Mouse (Mus musculus) limb, embryonic 11.5 days (tissue): ENCODE measurements around the gene Kif17. TPM values are rescaled to one million over a fixed set of nuclear protein-coding genes. Genes with fewer than 3 reads are reported as not detected.

ENCODE experiments used
- ATAC-seq: fragments of 200-750 bp; cut with Nextera tagmentation; 2 replicates; pipeline ENCODE4 v1.8.0; 2017; ENCODE audit warnings: low read depth; ENCODE audit not compliant: insufficient number of reproducible peaks, low FRiP score, low TSS enrichment
- DNase-seq: peaks from one replicate; pipeline ENCODE4 v3.0.0-alpha.2; 2015; ENCODE audit warnings: low spot score
- H3K27ac ChIP-seq: fragments of 300-500 bp; sonication (generic); replicated peaks from 2 replicates; pipeline ENCODE4 v1.5.1; 2014; ENCODE audit warnings: low read depth, mild to moderate bottlenecking, low read length
- H3K27me3 ChIP-seq: fragments of 300-500 bp; sonication (generic); 2 replicates; pipeline ENCODE4 v1.6.1; 2014; ENCODE audit warnings: mild to moderate bottlenecking, low read length, mixed read lengths; ENCODE audit not compliant: control insufficient read depth, insufficient read depth
- H3K36me3 ChIP-seq: fragments of 300-500 bp; sonication (generic); 2 replicates; pipeline ENCODE4 v1.6.1; 2014; ENCODE audit warnings: mild to moderate bottlenecking, low read length, moderate library complexity, mixed read lengths; ENCODE audit not compliant: control insufficient read depth, insufficient read depth
- H3K4me1 ChIP-seq: fragments of 300-500 bp; sonication (generic); 2 replicates; pipeline ENCODE4 v1.6.1; 2014; ENCODE audit warnings: low read length, mixed read lengths; ENCODE audit not compliant: control insufficient read depth, insufficient read depth
- H3K4me2 ChIP-seq: fragments of 300-500 bp; sonication (generic); 2 replicates; pipeline ENCODE4 v1.6.1; 2014; ENCODE audit warnings: low read depth, mild to moderate bottlenecking, moderate library complexity; ENCODE audit not compliant: severe bottlenecking
- H3K4me3 ChIP-seq: fragments of 300-500 bp; sonication (generic); 2 replicates; pipeline ENCODE4 v1.5.1; 2014; ENCODE audit warnings: low read depth, low read length
- H3K9ac ChIP-seq: fragments of 300-500 bp; sonication (generic); 2 replicates; pipeline ENCODE4 v1.6.1; 2014; ENCODE audit warnings: mild to moderate bottlenecking, low read length
- H3K9me3 ChIP-seq: fragments of 300-500 bp; sonication (generic); 2 replicates; pipeline ENCODE4 v1.6.1; 2016; ENCODE audit warnings: low read length; ENCODE audit not compliant: control insufficient read depth
- WGBS: fragments of 180-500 bp; shearing (Covaris S2); extraction: QIAGEN DNeasy Blood & Tissue Kit; methylation state at CpG from one replicate; pipeline ENCODE4 v1.1.7; 2014; 5-methylcytosine and 5-hydroxymethylcytosine counted together
- polyA plus RNA-seq: library from polyadenylated mRNA; unstranded; fragments of >200 nt; fragmentation: Nextera tagmentation; extraction: Ambion mirVana; gene quantifications from 2 replicates; pipeline ENCODE4 v1.2.1, GENCODE M21; 2014

Gene Kif17
- polyA plus RNA-seq, 1 experiment from 2014 or later, result 0.68 TPM

GRCm38 (mm10) chr4:138272011-138272997 is 22.1 kb downstream of the Kif17 start:
- 75% methylated on average over 14 of the region's 14 CpGs for WGBS

GRCm38 (mm10) chr4:138278346-138278745 is 28.1 kb downstream of the Kif17 start:
- 73% methylated on average over 7 of the region's 7 CpGs for WGBS
- Histone ChIP-seq H3K4me3 (no peak overlapping the region), H3K9me3 (no peaks in the 10 kb centered on the region), H3K4me2 (no peak overlapping the region), H3K36me3 (no peaks in the 10 kb centered on the region), H3K9ac (no peak overlapping the region), H3K27ac (no peak overlapping the region), H3K4me1 (no peaks in the 10 kb centered on the region), H3K27me3 (no peaks in the 10 kb centered on the region)
- DNase-seq (no peak), ATAC-seq (no peak)

More at GRCm38 (mm10) chr4:138272011-138272997, 22.1 kb downstream of the Kif17 start:
- DNase-seq (no peak), ATAC-seq (no peak)
- Histone ChIP-seq H3K9me3 (no peaks in the 10 kb centered on the region), H3K4me3 (no peak overlapping the region), H3K9ac (no peak overlapping the region), H3K36me3 (no peaks in the 10 kb centered on the region), H3K27me3 (no peaks in the 10 kb centered on the region), H3K4me1 (no peaks in the 10 kb centered on the region), H3K27ac (no peak overlapping the region), H3K4me2 (no peak overlapping the region)

- ATAC-seq (no peak), DNase-seq (peak; percentile 73)
- no peaks in the 10 kb centered on the region for H3K36me3 ChIP-seq
- no peak overlapping the region for H3K9ac ChIP-seq
- no peaks in the 10 kb centered on the region for H3K27me3 ChIP-seq
- no peak overlapping the region for H3K4me2 ChIP-seq
- no peak overlapping the region for H3K27ac ChIP-seq
- H3K4me3 ChIP-seq, result no peak overlapping the region
- 30% methylated on average over 4 of the region's 4 CpGs for WGBS
- 0 out of 2 replicates have a peak, but pooled peaks cover 2% of the 10 kb centered on the region for H3K9me3 ChIP-seq
- no peaks in the 10 kb centered on the region for H3K4me1 ChIP-seq
Measured at GRCm38 (mm10) chr4:138282834-138283233, 32.6 kb downstream of the Kif17 start.

- WGBS, result 88% methylated on average over 12 of the region's 12 CpGs
- H3K9me3 ChIP-seq, result 0 out of 2 replicates have a peak, but pooled peaks cover 2% of the 10 kb centered on the region
- ATAC-seq (no peak), DNase-seq (no peak)
- no peak overlapping the region for H3K9ac ChIP-seq
- H3K4me2 ChIP-seq, result no peak overlapping the region
- H3K27me3 ChIP-seq, result no peaks in the 10 kb centered on the region
- no peaks in the 10 kb centered on the region for H3K36me3 ChIP-seq
- H3K4me1 ChIP-seq, result no peaks in the 10 kb centered on the region
- no peak overlapping the region for H3K27ac ChIP-seq
- H3K4me3 ChIP-seq, result no peak overlapping the region
Measured at GRCm38 (mm10) chr4:138286411-138286810, 36.2 kb downstream of the Kif17 start.

- H3K4me2 ChIP-seq, result no peak overlapping the region
- H3K27me3 ChIP-seq, result no peaks in the 10 kb centered on the region
- ATAC-seq, result no peak
- no peak overlapping the region for H3K9ac ChIP-seq
- H3K4me1 ChIP-seq, result no peaks in the 10 kb centered on the region
- 0 out of 2 replicates have a peak, but pooled peaks cover 2% of the 10 kb centered on the region for H3K9me3 ChIP-seq
- H3K27ac ChIP-seq, result no peak overlapping the region
- WGBS, result 89% methylated on average over 7 of the region's 7 CpGs
- DNase-seq, result no peak
- H3K4me3 ChIP-seq, result no peak overlapping the region
- no peaks in the 10 kb centered on the region for H3K36me3 ChIP-seq
Measured at GRCm38 (mm10) chr4:138288691-138289090, 38.5 kb downstream of the Kif17 start.

GRCm38 (mm10) chr4:138292028-138292427 is 41.8 kb downstream of the Kif17 start:
- H3K27me3 ChIP-seq, result no peaks in the 10 kb centered on the region
- no peaks in the 10 kb centered on the region for H3K4me1 ChIP-seq
- no peak overlapping the region for H3K9ac ChIP-seq
- H3K4me2 ChIP-seq, result no peak overlapping the region
- whole genome bisulfite sequencing, result 90% methylated on average over 13 of the region's 13 CpGs
- ATAC-seq (no peak), DNase-seq (no peak)
- H3K4me3 ChIP-seq, result no peak overlapping the region
- H3K9me3 ChIP-seq, result no peaks in the 10 kb centered on the region
- H3K36me3 ChIP-seq, result no peaks in the 10 kb centered on the region
- no peak overlapping the region for H3K27ac ChIP-seq

- 84% methylated on average over 18 of the region's 18 CpGs for WGBS
- no peaks in the 10 kb centered on the region for H3K27me3 ChIP-seq
- no peaks in the 10 kb centered on the region for H3K9me3 ChIP-seq
- no peak overlapping the region for H3K4me2 ChIP-seq
- no peak overlapping the region for H3K4me3 ChIP-seq
- no peak overlapping the region for H3K9ac ChIP-seq
- no peak for DNase-seq
- no peaks in the 10 kb centered on the region for H3K36me3 ChIP-seq
- H3K4me1 ChIP-seq, result no peaks in the 10 kb centered on the region
- ATAC-seq, result no peak
- no peak overlapping the region for H3K27ac ChIP-seq
Measured at GRCm38 (mm10) chr4:138293261-138293948, 43.2 kb downstream of the Kif17 start.

- ATAC-seq, result no peak
- H3K27ac ChIP-seq, result no peak overlapping the region
- no peaks in the 10 kb centered on the region for H3K9me3 ChIP-seq
- 85% methylated on average over 11 of the region's 14 CpGs for whole genome bisulfite sequencing
- DNase-seq, result no peak
- H3K4me1 ChIP-seq, result no peaks in the 10 kb centered on the region
- H3K27me3 ChIP-seq, result no peaks in the 10 kb centered on the region
- no peak overlapping the region for H3K4me3 ChIP-seq
- no peak overlapping the region for H3K4me2 ChIP-seq
- H3K9ac ChIP-seq, result no peak overlapping the region
- no peaks in the 10 kb centered on the region for H3K36me3 ChIP-seq
Measured at GRCm38 (mm10) chr4:138293949-138294550, 43.8 kb downstream of the Kif17 start.
